Mouse (Mus musculus) adrenal gland, postnatal 36 days (tissue): ENCODE measurements around the gene Zfp366. TPM values are rescaled to one million over a fixed set of nuclear protein-coding genes. Genes with fewer than 3 reads are reported as not detected.
A peak's percentile ranks its signal among the peaks of the same experiment; 100 is the strongest.

Experiments
- DNase-seq, 2 experiments: peaks; one replicate each; pipeline ENCODE4 v3.0.0; 2021; ENCODE audit warnings: mixed read lengths in 1 of 2
- total RNA-seq, 2 experiments: library from RNA; stranded (reverse); gene quantifications; 2 replicates each; pipeline ENCODE4 v1.2.3; 2021

Zfp366 gene
- total RNA-seq, 2 experiments from 2014 or later = 3.4 to 10.1 TPM

GRCm38 (mm10) chr13:99186138-99186853 is 1.7 kb downstream of the Zfp366 start:
- no peak for DNase-seq

GRCm38 (mm10) chr13:99186859-99187258 is 2.2 kb downstream of the Zfp366 start:
- DNase-seq = no peak

DNA sequence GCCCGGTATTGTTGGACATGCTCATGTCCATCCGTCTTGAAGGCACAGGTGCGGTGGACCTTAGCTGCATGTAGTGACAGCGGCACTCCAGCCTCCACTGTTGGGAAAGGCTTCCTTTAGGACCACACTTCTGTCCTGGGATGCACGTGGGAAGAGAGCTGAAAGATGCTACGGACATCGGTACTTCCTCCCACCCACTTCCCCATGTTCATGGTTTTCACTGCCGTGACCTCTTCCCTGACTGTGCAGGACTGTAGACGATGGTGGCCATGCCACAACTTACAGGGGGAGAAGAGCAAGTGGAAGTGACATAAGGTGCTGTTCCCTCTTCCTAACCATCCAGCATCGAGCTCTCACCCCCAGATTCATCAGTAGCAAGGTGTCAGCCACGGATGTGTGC is 2.8 kb downstream of the Zfp366 start:
- DNase-seq = no peak

GRCm38 (mm10) chr13:99188625-99189024 is 4.0 kb downstream of the Zfp366 start:
- DNase-seq = peak; percentile 23 to 44

DNA sequence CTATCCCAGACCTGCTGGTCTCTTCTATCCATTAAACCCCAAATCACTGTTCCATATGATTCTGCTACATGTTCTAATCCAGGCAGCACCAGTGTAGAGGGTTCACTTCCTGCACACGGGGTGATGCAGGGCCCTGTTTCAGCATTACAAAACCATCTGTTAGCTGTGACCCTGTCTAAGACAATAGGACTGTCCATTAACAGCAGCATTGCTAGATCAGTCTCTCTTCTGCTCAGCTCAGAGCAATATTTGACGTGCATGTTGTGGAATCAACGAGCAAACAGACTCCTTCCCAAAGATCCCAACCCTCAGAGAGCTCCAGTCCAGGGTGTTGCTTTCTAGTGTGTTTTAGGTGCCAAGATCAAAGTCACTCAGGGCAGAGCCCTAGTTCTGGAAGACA is 5.0 kb downstream of the Zfp366 start:
- DNase-seq = no peak

DNA sequence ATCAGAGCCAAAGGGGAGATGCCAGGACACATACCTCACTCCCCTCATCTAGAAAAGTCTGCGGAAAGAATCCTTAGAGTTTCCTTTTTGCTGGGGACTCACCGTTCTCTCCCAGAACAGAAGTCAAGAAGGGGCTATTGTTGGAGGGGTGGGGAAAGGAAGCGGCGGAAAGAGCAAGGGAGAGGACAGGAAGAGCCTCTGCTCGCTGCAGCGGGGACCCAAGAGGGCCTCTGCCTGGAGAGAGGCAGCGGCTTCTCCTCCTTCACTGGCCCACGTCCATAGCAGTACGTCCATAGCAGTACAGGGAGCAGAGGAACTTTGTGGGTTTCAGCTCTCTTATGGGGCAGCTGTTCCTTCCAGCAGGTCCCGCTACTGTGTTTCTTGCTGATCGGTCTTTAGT is 5.8 kb downstream of the Zfp366 start:
- DNase-seq = peak in 1 of 2 experiments; percentile 28

- DNase-seq = no peak
Measured at GRCm38 (mm10) chr13:99191063-99191462, 6.4 kb downstream of the Zfp366 start.

GRCm38 (mm10) chr13:99196314-99196713 is 11.7 kb downstream of the Zfp366 start:
- DNase-seq = no peak

- no peak for DNase-seq
Measured at GRCm38 (mm10) chr13:99196865-99197264, 12.2 kb downstream of the Zfp366 start.

DNA sequence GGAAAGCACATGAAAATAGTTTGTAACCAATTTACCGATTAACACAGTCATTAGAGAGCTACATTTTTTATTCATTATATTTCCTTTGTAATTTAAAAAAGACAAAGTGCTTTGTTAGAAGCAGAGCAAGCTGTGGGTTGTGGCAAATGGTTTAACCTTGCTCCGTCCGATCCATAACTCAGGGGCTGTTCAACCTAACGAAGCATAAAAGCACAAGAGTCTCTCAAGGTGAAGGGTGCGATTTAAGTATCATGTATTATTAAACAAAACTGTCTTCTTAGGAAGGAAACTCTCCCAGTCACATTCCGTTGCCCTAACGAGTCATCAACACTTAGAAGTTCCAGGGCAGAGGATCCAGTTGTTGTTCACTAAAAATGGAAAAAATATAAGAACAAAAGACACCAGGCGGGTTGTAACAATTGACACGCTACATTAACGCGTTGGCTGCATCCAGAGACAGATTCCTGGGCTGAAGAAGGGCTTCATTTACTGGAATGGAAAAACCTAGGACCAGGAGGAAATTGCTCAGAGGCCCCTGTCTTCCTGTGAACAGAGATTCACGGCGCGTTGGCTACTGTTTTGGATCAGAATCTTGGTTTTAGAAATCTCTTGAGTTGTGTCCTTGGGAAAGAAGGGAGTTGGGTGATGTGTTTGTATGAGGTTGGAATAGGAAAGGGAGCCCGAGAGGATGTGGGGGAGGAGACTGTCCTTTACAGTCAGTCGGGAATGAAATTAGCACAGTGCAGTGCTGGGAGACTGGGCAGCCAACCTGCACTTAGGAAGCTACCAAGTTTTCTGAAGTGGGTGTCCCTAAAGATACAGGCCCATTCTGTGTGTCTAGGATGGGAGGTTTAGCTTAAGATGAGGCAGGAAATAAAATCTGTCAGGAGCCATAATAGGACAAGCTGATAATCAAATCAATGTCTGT is 17.3 kb downstream of the Zfp366 start:
- peak in 1 of 2 experiments; percentile 19 for DNase-seq

GRCm38 (mm10) chr13:99207214-99207613 is 22.6 kb downstream of the Zfp366 start:
- DNase-seq = no peak

- DNase-seq = no peak
Measured at GRCm38 (mm10) chr13:99209859-99210258, 25.2 kb downstream of the Zfp366 start.

- DNase-seq = no peak
Measured at GRCm38 (mm10) chr13:99210837-99211236, 26.2 kb downstream of the Zfp366 start.

DNA sequence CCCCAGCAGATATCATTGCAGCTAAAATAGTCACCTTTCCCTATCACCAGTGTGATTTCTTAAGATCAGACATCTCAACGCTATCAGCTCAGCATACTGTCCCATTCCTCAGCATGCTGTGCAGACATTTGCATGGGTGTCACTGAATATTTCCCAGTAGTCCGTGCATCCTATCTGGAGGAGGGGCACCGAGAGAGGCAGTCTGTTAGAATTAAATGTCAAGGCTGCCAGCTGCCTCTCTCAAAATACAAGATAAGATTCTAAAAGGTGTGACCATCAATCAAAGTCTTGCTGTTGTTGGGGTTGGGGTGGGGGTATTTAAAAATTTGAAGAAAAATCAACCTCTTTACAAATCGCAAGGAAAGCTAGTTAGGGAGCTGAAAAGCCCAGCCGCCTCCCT is 28.4 kb downstream of the Zfp366 start:
- peak; percentile 30 to 31 for DNase-seq

DNA sequence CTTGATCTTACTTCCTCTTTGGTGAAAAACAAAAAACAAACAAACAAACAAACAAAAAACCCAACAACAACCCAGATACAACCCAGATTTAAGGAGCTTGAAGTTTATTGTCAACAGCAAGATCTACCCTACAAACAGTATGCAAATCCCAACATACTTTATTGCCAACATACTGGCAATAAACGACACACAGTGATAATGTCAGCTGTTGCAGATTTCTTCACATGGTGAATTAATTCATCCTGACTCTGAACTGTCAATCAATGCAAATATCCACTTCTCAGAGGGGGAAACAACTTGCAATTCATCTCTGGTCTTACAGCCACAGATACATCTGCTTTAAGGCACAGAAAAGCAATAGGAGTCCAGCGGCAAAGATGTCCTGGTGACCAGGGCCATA is 31.4 kb downstream of the Zfp366 start:
- no peak for DNase-seq

DNA sequence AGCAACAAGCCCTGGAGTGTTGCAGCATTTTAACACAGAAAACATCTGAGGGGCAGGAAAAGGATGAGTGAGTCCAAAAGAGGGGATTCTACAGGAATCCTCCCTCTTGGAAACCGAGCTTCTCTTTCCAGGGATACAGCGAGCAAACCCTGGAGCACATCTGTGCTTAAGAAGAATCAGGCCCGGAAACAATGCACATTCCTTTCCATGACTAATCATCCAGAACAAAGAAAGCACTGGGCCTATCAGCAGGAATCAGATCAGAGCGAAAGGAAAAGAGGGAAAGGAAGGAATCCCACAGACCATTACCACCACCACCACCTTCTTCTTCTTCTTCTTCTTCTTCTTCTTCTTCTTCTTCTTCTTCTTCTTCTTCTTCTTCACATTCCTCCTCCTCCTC is 33.4 kb downstream of the Zfp366 start:
- no peak for DNase-seq

DNA sequence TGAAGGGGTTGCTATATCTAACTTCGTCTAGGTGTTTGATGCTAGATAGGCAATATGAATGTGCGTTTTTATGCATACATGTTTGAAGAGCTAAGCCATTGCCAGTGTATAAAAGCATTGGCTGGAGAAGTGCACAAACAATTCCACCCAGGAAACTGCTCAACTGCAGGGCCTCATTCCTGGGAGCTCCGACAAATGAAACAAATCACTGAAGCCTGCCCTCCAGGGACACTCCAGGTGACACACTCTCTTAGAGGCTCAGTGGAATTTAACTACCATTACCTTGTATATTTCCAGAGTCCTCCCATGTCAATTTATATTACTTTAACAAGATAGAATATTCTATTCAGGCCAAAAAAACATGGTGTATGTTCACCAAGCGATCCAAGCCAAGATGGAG is 35.0 kb downstream of the Zfp366 start:
- DNase-seq = no peak

DNA sequence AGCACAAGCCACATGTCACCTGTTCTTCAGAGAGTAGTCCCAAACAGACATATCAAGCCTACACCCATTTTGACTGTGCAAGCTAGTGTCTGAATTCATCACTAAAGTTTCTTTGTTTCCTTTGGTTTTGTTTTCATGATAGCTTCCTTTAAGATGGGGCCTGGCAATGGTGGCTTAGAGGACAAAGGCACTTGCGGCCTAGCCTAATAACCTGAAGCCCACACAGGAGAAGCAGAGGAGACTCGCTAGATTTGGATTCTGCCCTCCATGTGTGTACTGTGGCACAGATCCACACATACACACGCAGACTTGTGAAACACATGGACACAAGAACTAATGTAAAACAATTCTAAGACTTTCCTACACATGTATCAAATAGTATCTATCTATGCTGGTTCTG is 37.4 kb downstream of the Zfp366 start:
- DNase-seq = no peak

GRCm38 (mm10) chr13:99222476-99222875 is 37.9 kb downstream of the Zfp366 start:
- DNase-seq = no peak

DNA sequence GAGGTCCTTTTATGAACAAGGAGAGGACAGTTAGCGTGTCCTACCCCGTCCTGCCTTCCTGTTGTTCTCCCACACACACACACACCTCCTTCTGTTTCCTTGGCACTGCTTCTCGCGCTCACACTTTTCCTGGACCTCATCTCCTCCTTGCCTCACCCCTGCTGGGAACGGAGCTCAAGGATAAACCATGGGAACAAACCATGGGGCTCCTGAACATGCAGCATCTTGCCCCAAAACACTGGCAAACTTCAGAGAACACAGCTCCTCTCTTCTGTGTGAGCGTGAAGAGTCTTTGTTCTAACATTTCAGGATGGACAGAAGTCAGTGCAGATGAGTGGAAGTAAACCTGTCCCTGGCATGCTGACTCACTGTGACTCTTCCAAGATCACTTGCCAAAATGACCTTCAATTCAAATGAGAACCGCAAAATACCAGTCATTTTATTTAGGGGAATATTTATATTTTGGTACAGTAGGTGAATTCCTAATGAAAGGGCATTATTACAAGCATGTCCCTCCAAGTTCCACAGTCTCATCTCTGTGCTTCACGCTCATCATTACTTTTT is 38.8 kb downstream of the Zfp366 start:
- no peak for DNase-seq

DNA sequence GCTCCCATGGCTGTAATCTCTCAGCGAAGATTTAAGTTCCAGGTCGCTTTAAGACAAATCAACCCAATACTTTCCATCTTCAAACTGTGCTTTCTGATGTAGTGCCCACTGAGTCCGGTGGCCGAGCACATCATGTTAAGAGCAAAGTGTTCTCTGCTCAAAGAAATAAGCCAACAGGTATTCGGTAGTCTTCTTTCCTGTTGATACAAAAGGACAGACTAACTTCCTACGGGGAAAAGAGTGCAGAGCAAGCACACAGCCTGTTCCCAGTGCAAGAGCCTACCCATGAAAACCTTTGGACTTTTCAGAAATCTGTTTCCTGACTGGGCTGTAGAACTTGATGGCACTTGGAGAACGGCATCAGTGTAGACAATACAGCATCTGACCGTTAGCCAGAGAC is 39.3 kb downstream of the Zfp366 start:
- DNase-seq = no peak

GRCm38 (mm10) chr13:99225374-99226240 is 41.0 kb downstream of the Zfp366 start:
- DNase-seq = no peak
